Mouse (Mus musculus) embryonic fibroblast, embryonic 13.5 days (primary cell): ENCODE data around the gene Agmat.

Source experiments
- CTCF ChIP-seq: IDR thresholded peaks from 2 replicates; pipeline ENCODE4 v1.5.1; 2011; ENCODE audit warnings: mild to moderate bottlenecking, control low read depth, low read length, moderate library complexity, borderline replicate concordance; ENCODE audit not compliant: insufficient read depth
- POLR2A ChIP-seq: IDR thresholded peaks from 2 replicates; pipeline ENCODE4 v1.6.1; 2011; ENCODE audit warnings: low read depth, mild to moderate bottlenecking, control low read depth, low read length, moderate library complexity

DNA sequence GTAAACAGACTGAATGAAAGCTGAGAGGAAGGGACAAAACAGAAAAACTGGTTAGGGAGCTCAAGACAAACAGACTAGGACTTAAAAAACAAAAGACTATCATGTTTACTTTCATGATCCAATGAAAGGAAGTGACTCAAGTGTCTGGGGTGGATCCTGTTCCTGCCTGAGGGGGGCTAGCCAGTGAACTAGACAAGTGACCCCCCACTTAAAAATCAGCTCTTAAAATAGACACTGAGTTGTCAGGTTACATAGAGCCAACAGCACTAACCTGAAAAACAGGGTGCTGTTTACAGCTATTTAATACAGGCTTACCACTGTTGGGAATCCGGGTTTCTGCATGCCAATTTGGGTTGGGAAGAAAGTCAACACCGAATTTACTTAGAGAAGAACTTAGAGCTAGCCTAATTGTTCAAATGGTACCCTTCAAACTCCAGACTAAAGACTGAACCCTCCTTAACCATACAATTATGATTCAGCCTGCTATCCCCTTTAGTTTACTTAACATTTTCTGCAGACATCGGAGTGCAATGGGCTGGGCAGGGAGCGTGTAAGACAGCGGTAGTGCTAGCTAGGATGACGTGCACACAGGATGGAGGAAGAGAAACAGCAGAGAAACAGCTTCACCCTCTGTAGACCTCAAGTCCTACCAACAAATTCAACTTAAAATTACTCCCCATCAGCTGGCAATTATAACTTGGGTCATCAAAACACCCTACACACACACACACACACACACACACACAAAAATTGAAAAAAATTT lies 25.5 kb upstream of the Agmat start:
- no peak for TF ChIP-seq CTCF
- no peak for TF ChIP-seq POLR2A
